Mouse (Mus musculus): ENCODE measurements around the gene Snd1. TPM values are rescaled to one million over a fixed set of nuclear protein-coding genes. Genes with fewer than 3 reads are reported as not detected.

The Snd1 gene
- polyA plus RNA-seq, 2 experiments: 104 to 120 TPM

DNA sequence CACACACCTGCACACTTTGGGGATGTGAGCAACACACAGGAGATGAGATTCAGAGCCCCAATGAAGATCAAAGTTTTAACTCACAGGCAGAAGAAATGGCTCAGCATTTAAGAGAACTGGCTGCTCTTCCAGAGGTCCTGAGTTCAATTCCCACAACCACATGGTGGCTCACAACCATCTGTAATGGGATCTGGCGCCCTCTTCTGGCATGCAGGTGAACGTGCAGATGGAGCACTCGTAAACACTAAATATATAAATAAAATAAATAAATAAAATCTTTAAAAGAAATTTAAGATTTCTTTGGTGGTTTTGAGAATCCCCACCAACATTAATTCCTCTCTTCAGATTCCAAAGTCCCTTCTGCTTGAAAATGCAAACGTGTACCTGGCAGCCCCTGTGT is 429.5 kb downstream of the Snd1 start:
- Histone ChIP-seq H3K27ac (replicated peaks; ENCODE audit: low read depth, low read length) (no peak overlapping the region), H3K36me3 (ENCODE audit: control insufficient read depth, insufficient read depth, low read length) (no peaks in the 10 kb centered on the region), H3K4me2 (replicated peaks; ENCODE audit: low read depth, low read length, severe bottlenecking) (no peak overlapping the region), H3K9me3 (ENCODE audit: control insufficient read depth, low read length) (no peaks in the 10 kb centered on the region), H3K9ac (ENCODE audit: low read depth, low read length, severe bottlenecking) (no peak overlapping the region), H3K27me3 (ENCODE audit: control insufficient read depth, insufficient read depth, low read length) (no peaks in the 10 kb centered on the region), H3K4me3 (replicated peaks; ENCODE audit: low read length) (no peak overlapping the region), H3K4me1 (ENCODE audit: control insufficient read depth, insufficient read depth, low read length) (no peaks in the 10 kb centered on the region)
- DNase-seq (ENCODE audit: low spot score) (no peak), ATAC-seq (ENCODE audit: low FRiP score, low read depth) (no peak)
- WGBS: 69% methylated on average over 4 of the region's 4 CpGs
- TF ChIP-seq POLR2A (IDR thresholded peaks at IDR 0.05; ENCODE audit: borderline replicate concordance, extremely low read depth, insufficient read depth, insufficient read length): no peak

DNA sequence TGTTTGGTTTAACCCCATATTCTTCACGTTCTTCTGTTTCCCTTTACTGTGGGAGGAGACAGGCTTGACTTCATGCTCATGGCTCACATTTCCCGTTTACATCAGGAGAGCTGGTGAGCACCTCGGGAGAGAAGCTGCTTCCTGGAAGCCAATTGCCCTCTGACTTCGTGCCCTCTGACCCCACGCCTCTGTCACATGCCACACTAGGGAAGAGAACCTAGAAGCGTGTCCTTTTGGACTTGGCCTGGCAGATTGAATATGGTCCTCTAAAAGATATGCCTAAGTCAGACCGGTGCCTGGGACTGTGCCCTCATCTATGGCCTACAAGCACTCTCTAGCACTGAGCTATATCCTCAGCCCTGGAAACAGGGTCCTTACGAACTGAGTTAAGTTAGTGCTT is 430.4 kb downstream of the Snd1 start:
- H3K9ac ChIP-seq (ENCODE audit: low read depth, low read length, severe bottlenecking): no peak overlapping the region
- H3K4me2 ChIP-seq (replicated peaks; ENCODE audit: low read depth, low read length, severe bottlenecking): no peak overlapping the region
- no peak for ATAC-seq (ENCODE audit: low FRiP score, low read depth)
- DNase-seq (ENCODE audit: low spot score): no peak
- no peaks in the 10 kb centered on the region for H3K27me3 ChIP-seq (ENCODE audit: control insufficient read depth, insufficient read depth, low read length)
- 61% methylated on average over 8 of the region's 8 CpGs for WGBS
- H3K9me3 ChIP-seq (ENCODE audit: control insufficient read depth, low read length): no peaks in the 10 kb centered on the region
- H3K36me3 ChIP-seq (ENCODE audit: control insufficient read depth, insufficient read depth, low read length): no peaks in the 10 kb centered on the region
- H3K27ac ChIP-seq (replicated peaks; ENCODE audit: low read depth, low read length): no peak overlapping the region
- no peaks in the 10 kb centered on the region for H3K4me1 ChIP-seq (ENCODE audit: control insufficient read depth, insufficient read depth, low read length)
- TF ChIP-seq POLR2A (IDR thresholded peaks at IDR 0.05; ENCODE audit: borderline replicate concordance, extremely low read depth, insufficient read depth, insufficient read length): no peak
- no peak overlapping the region for H3K4me3 ChIP-seq (replicated peaks; ENCODE audit: low read length)

- no peak for TF ChIP-seq POLR2A (IDR thresholded peaks at IDR 0.05; ENCODE audit: borderline replicate concordance, extremely low read depth, insufficient read depth, insufficient read length)
- 88% methylated on average over 15 of the region's 15 CpGs for WGBS
- H3K27me3 ChIP-seq (ENCODE audit: control insufficient read depth, insufficient read depth, low read length): no peaks in the 10 kb centered on the region
- ATAC-seq (ENCODE audit: low FRiP score, low read depth) (no peak), DNase-seq (ENCODE audit: low spot score) (no peak)
- no peaks in the 10 kb centered on the region for H3K4me1 ChIP-seq (ENCODE audit: control insufficient read depth, insufficient read depth, low read length)
- H3K9ac ChIP-seq (ENCODE audit: low read depth, low read length, severe bottlenecking): no peak overlapping the region
- H3K4me2 ChIP-seq (replicated peaks; ENCODE audit: low read depth, low read length, severe bottlenecking): no peak overlapping the region
- no peaks in the 10 kb centered on the region for H3K36me3 ChIP-seq (ENCODE audit: control insufficient read depth, insufficient read depth, low read length)
- H3K27ac ChIP-seq (replicated peaks; ENCODE audit: low read depth, low read length): no peak overlapping the region
- H3K4me3 ChIP-seq (replicated peaks; ENCODE audit: low read length): no peak overlapping the region
- no peaks in the 10 kb centered on the region for H3K9me3 ChIP-seq (ENCODE audit: control insufficient read depth, low read length)
These were observed 434.9 kb downstream of the Snd1 start for GRCm38 (mm10) chr6:28909866-28910265.

- TF ChIP-seq POLR2A (IDR thresholded peaks at IDR 0.05; ENCODE audit: borderline replicate concordance, extremely low read depth, insufficient read depth, insufficient read length): no peak
- Histone ChIP-seq H3K9ac (ENCODE audit: low read depth, low read length, severe bottlenecking) (no peak overlapping the region), H3K27ac (replicated peaks; ENCODE audit: low read depth, low read length) (no peak overlapping the region), H3K4me1 (ENCODE audit: control insufficient read depth, insufficient read depth, low read length) (no peaks in the 10 kb centered on the region), H3K9me3 (ENCODE audit: control insufficient read depth, low read length) (no peaks in the 10 kb centered on the region), H3K4me2 (replicated peaks; ENCODE audit: low read depth, low read length, severe bottlenecking) (no peak overlapping the region), H3K27me3 (ENCODE audit: control insufficient read depth, insufficient read depth, low read length) (no peaks in the 10 kb centered on the region), H3K4me3 (replicated peaks; ENCODE audit: low read length) (no peak overlapping the region), H3K36me3 (ENCODE audit: control insufficient read depth, insufficient read depth, low read length) (no peaks in the 10 kb centered on the region)
- DNase-seq (ENCODE audit: low spot score) (no peak), ATAC-seq (ENCODE audit: low FRiP score, low read depth) (no peak)
- WGBS: 44% methylated on average over 1 of the region's 1 CpGs
These were observed 440.0 kb downstream of the Snd1 start for GRCm38 (mm10) chr6:28914981-28915380.

GRCm38 (mm10) chr6:28916630-28917029 is 441.7 kb downstream of the Snd1 start:
- H3K4me2 ChIP-seq (replicated peaks; ENCODE audit: low read depth, low read length, severe bottlenecking): no peak overlapping the region

GRCm38 (mm10) chr6:28919346-28919745 is 444.4 kb downstream of the Snd1 start:
- no peak for ATAC-seq (ENCODE audit: low FRiP score, low read depth)
- 66% methylated on average over 6 of the region's 6 CpGs for WGBS
- no peak overlapping the region for H3K4me3 ChIP-seq (replicated peaks; ENCODE audit: low read length)
- H3K9ac ChIP-seq (ENCODE audit: low read depth, low read length, severe bottlenecking): no peak overlapping the region
- no peaks in the 10 kb centered on the region for H3K4me1 ChIP-seq (ENCODE audit: control insufficient read depth, insufficient read depth, low read length)
- H3K4me2 ChIP-seq (replicated peaks; ENCODE audit: low read depth, low read length, severe bottlenecking): no peak overlapping the region
- no peak overlapping the region for H3K27ac ChIP-seq (replicated peaks; ENCODE audit: low read depth, low read length)
- H3K36me3 ChIP-seq (ENCODE audit: control insufficient read depth, insufficient read depth, low read length): no peaks in the 10 kb centered on the region
- no peaks in the 10 kb centered on the region for H3K9me3 ChIP-seq (ENCODE audit: control insufficient read depth, low read length)
- no peaks in the 10 kb centered on the region for H3K27me3 ChIP-seq (ENCODE audit: control insufficient read depth, insufficient read depth, low read length)
- no peak for DNase-seq (ENCODE audit: low spot score)
- TF ChIP-seq POLR2A (IDR thresholded peaks at IDR 0.05; ENCODE audit: borderline replicate concordance, extremely low read depth, insufficient read depth, insufficient read length): no peak

More at GRCm38 (mm10) chr6:28916630-28917029, 441.7 kb downstream of the Snd1 start:
- H3K4me1 ChIP-seq (ENCODE audit: control insufficient read depth, insufficient read depth, low read length): no peaks in the 10 kb centered on the region
- H3K9me3 ChIP-seq (ENCODE audit: control insufficient read depth, low read length): no peaks in the 10 kb centered on the region
- no peak for TF ChIP-seq POLR2A (IDR thresholded peaks at IDR 0.05; ENCODE audit: borderline replicate concordance, extremely low read depth, insufficient read depth, insufficient read length)
- no peak overlapping the region for H3K27ac ChIP-seq (replicated peaks; ENCODE audit: low read depth, low read length)
- 47% methylated on average over 8 of the region's 8 CpGs for WGBS
- no peak overlapping the region for H3K4me3 ChIP-seq (replicated peaks; ENCODE audit: low read length)
- ATAC-seq (ENCODE audit: low FRiP score, low read depth): no peak
- no peak overlapping the region for H3K9ac ChIP-seq (ENCODE audit: low read depth, low read length, severe bottlenecking)
- no peak for DNase-seq (ENCODE audit: low spot score)
- H3K36me3 ChIP-seq (ENCODE audit: control insufficient read depth, insufficient read depth, low read length): no peaks in the 10 kb centered on the region
- H3K27me3 ChIP-seq (ENCODE audit: control insufficient read depth, insufficient read depth, low read length): no peaks in the 10 kb centered on the region
